Mouse (Mus musculus) embryonic facial prominence, embryonic 15.5 days (tissue): ENCODE measurements around the gene Ndufaf2. TPM values are rescaled to one million over a fixed set of nuclear protein-coding genes. Genes with fewer than 3 reads are reported as not detected.
A peak's percentile ranks its signal among the peaks of the same experiment; 100 is the strongest.

Experiments
- ATAC-seq: fragments of 200-750 bp; cut with Nextera tagmentation; 2 replicates; pipeline ENCODE4 v1.8.0; 2017; ENCODE audit warnings: low read depth, moderate TSS enrichment; ENCODE audit not compliant: insufficient number of reproducible peaks, low FRiP score, low TSS enrichment
- H3K27ac ChIP-seq: fragments of 300-500 bp; sonication (generic); replicated peaks from 2 replicates; pipeline ENCODE4 v1.5.1; 2015; ENCODE audit warnings: mild to moderate bottlenecking, inconsistent platforms
- H3K27me3 ChIP-seq: fragments of 300-500 bp; sonication (generic); 2 replicates; pipeline ENCODE4 v1.6.1; 2015; ENCODE audit warnings: inconsistent platforms
- H3K36me3 ChIP-seq: fragments of 300-500 bp; sonication (generic); 2 replicates; pipeline ENCODE4 v1.6.1; 2015; ENCODE audit warnings: mild to moderate bottlenecking, inconsistent platforms
- H3K4me1 ChIP-seq: fragments of 300-500 bp; sonication (generic); 2 replicates; pipeline ENCODE4 v1.6.1; 2015; ENCODE audit warnings: inconsistent platforms
- H3K4me2 ChIP-seq: fragments of 300-500 bp; sonication (generic); replicated peaks from 2 replicates; pipeline ENCODE4 v1.6.1; 2015; ENCODE audit warnings: mild to moderate bottlenecking, inconsistent platforms
- H3K4me3 ChIP-seq: fragments of 300-500 bp; sonication (generic); replicated peaks from 2 replicates; pipeline ENCODE4 v1.5.1; 2015; ENCODE audit warnings: mild to moderate bottlenecking, inconsistent platforms
- H3K9ac ChIP-seq: fragments of 300-500 bp; sonication (generic); 2 replicates; pipeline ENCODE4 v1.6.1; 2015; ENCODE audit warnings: inconsistent platforms
- H3K9me3 ChIP-seq: fragments of 300-500 bp; sonication (generic); replicated peaks from 2 replicates; pipeline ENCODE4 v1.6.1; 2016; ENCODE audit warnings: inconsistent platforms
- WGBS: fragments of 180-500 bp; shearing (Covaris S2); methylation state at CpG from one replicate; pipeline ENCODE4 v1.1.7; 2015; 5-methylcytosine and 5-hydroxymethylcytosine counted together
- polyA plus RNA-seq: library from polyadenylated mRNA; unstranded; fragments of >200 nt; fragmentation: Nextera tagmentation; extraction: Ambion mirVana; gene quantifications from 2 replicates; pipeline ENCODE4 v1.2.1, GENCODE M21; 2015

Gene Ndufaf2
- polyA plus RNA-seq, 1 experiment from 2014 or later: 59.2 TPM

GRCm38 (mm10) chr13:108084086-108084485, 74.3 kb downstream of the Ndufaf2 start:
- ATAC-seq: peak; percentile 43; the same call in 1 of the 2 replicates
- Histone ChIP-seq H3K9ac (no peak overlapping the region), H3K4me2 (no peak overlapping the region), H3K4me3 (no peak overlapping the region), H3K36me3 (no peaks in the 10 kb centered on the region), H3K9me3 (no peaks in the 10 kb centered on the region), H3K27ac (no peak overlapping the region), H3K27me3 (no peaks in the 10 kb centered on the region), H3K4me1 (no peaks in the 10 kb centered on the region)
- 78% methylated on average over 4 of the region's 4 CpGs for WGBS

- no peak for ATAC-seq
- H3K4me3 ChIP-seq: no peak overlapping the region
- H3K4me2 ChIP-seq: no peak overlapping the region
- H3K27me3 ChIP-seq: no peaks in the 10 kb centered on the region
- no peak overlapping the region for H3K9ac ChIP-seq
- no peaks in the 10 kb centered on the region for H3K9me3 ChIP-seq
- 77% methylated on average over 4 of the region's 4 CpGs for WGBS
- H3K27ac ChIP-seq: no peak overlapping the region
- no peaks in the 10 kb centered on the region for H3K36me3 ChIP-seq
- H3K4me1 ChIP-seq: no peaks in the 10 kb centered on the region
Observed at GRCm38 (mm10) chr13:108077901-108078300, 80.5 kb downstream of the Ndufaf2 start.

- no peak for ATAC-seq
- H3K36me3 ChIP-seq: no peaks in the 10 kb centered on the region
- no peak overlapping the region for H3K4me2 ChIP-seq
- H3K4me1 ChIP-seq: no peaks in the 10 kb centered on the region
- H3K4me3 ChIP-seq: no peak overlapping the region
- H3K9ac ChIP-seq: no peak overlapping the region
- H3K9me3 ChIP-seq: no peaks in the 10 kb centered on the region
- H3K27me3 ChIP-seq: no peaks in the 10 kb centered on the region
- WGBS: 70% methylated on average over 6 of the region's 6 CpGs
- no peak overlapping the region for H3K27ac ChIP-seq
Observed at GRCm38 (mm10) chr13:108077476-108077875, 80.9 kb downstream of the Ndufaf2 start.

GRCm38 (mm10) chr13:108070171-108070570, 88.3 kb downstream of the Ndufaf2 start:
- Histone ChIP-seq H3K9ac (no peak overlapping the region), H3K27me3 (no peaks in the 10 kb centered on the region), H3K9me3 (no peaks in the 10 kb centered on the region), H3K27ac (no peak overlapping the region), H3K4me1 (no peaks in the 10 kb centered on the region), H3K36me3 (no peaks in the 10 kb centered on the region), H3K4me2 (no peak overlapping the region), H3K4me3 (no peak overlapping the region)
- ATAC-seq: no peak
- WGBS: 95% methylated on average over 10 of the region's 10 CpGs

- no peak for ATAC-seq
- 69% methylated on average over 4 of the region's 4 CpGs for WGBS
- no peak overlapping the region for H3K4me2 ChIP-seq
- H3K27me3 ChIP-seq: no peaks in the 10 kb centered on the region
- H3K4me1 ChIP-seq: no peaks in the 10 kb centered on the region
- no peaks in the 10 kb centered on the region for H3K36me3 ChIP-seq
- no peaks in the 10 kb centered on the region for H3K9me3 ChIP-seq
- no peak overlapping the region for H3K4me3 ChIP-seq
- H3K27ac ChIP-seq: no peak overlapping the region
- H3K9ac ChIP-seq: no peak overlapping the region
Observed at GRCm38 (mm10) chr13:108069151-108069550, 89.3 kb downstream of the Ndufaf2 start.

GRCm38 (mm10) chr13:108066021-108066420, 92.4 kb downstream of the Ndufaf2 start:
- H3K36me3 ChIP-seq: no peaks in the 10 kb centered on the region
- ATAC-seq: no peak
- no peaks in the 10 kb centered on the region for H3K27me3 ChIP-seq
- no peaks in the 10 kb centered on the region for H3K4me1 ChIP-seq
- no peaks in the 10 kb centered on the region for H3K9me3 ChIP-seq
- 98% methylated on average over 2 of the region's 2 CpGs for WGBS
- H3K4me2 ChIP-seq: no peak overlapping the region
- H3K27ac ChIP-seq: no peak overlapping the region
- H3K9ac ChIP-seq: no peak overlapping the region
- no peak overlapping the region for H3K4me3 ChIP-seq

GRCm38 (mm10) chr13:108064331-108064730, 94.1 kb downstream of the Ndufaf2 start:
- no peak overlapping the region for H3K4me3 ChIP-seq
- no peaks in the 10 kb centered on the region for H3K36me3 ChIP-seq
- H3K27me3 ChIP-seq: no peaks in the 10 kb centered on the region
- ATAC-seq: no peak
- no peak overlapping the region for H3K4me2 ChIP-seq
- H3K9ac ChIP-seq: no peak overlapping the region
- H3K9me3 ChIP-seq: no peaks in the 10 kb centered on the region
- WGBS: 82% methylated on average over 6 of the region's 6 CpGs
- no peaks in the 10 kb centered on the region for H3K4me1 ChIP-seq
- H3K27ac ChIP-seq: no peak overlapping the region

GRCm38 (mm10) chr13:108063374-108064134, 94.9 kb downstream of the Ndufaf2 start:
- 77% methylated on average over 11 of the region's 11 CpGs for WGBS

GRCm38 (mm10) chr13:108062900-108063299, 95.5 kb downstream of the Ndufaf2 start:
- H3K9me3 ChIP-seq: no peaks in the 10 kb centered on the region
- WGBS: 69% methylated on average over 5 of the region's 5 CpGs
- ATAC-seq: no peak

More at GRCm38 (mm10) chr13:108063374-108064134, 94.9 kb downstream of the Ndufaf2 start:
- Histone ChIP-seq H3K9me3 (no peaks in the 10 kb centered on the region), H3K9ac (no peak overlapping the region), H3K27ac (no peak overlapping the region), H3K4me1 (no peaks in the 10 kb centered on the region), H3K4me2 (no peak overlapping the region), H3K4me3 (no peak overlapping the region), H3K27me3 (no peaks in the 10 kb centered on the region), H3K36me3 (no peaks in the 10 kb centered on the region)
- ATAC-seq: no peak

GRCm38 (mm10) chr13:108060936-108061578, 97.4 kb downstream of the Ndufaf2 start:
- 56% methylated on average over 8 of the region's 8 CpGs for WGBS
- no peaks in the 10 kb centered on the region for H3K9me3 ChIP-seq
- no peaks in the 10 kb centered on the region for H3K4me1 ChIP-seq
- no peak overlapping the region for H3K4me2 ChIP-seq
- no peaks in the 10 kb centered on the region for H3K36me3 ChIP-seq
- H3K4me3 ChIP-seq: no peak overlapping the region
- no peak overlapping the region for H3K27ac ChIP-seq
- ATAC-seq: no peak
- H3K9ac ChIP-seq: no peak overlapping the region
- no peaks in the 10 kb centered on the region for H3K27me3 ChIP-seq

More at GRCm38 (mm10) chr13:108062900-108063299, 95.5 kb downstream of the Ndufaf2 start:
- H3K27me3 ChIP-seq: no peaks in the 10 kb centered on the region
- no peak overlapping the region for H3K4me3 ChIP-seq
- no peak overlapping the region for H3K4me2 ChIP-seq
- no peaks in the 10 kb centered on the region for H3K4me1 ChIP-seq
- no peaks in the 10 kb centered on the region for H3K36me3 ChIP-seq
- no peak overlapping the region for H3K27ac ChIP-seq
- no peak overlapping the region for H3K9ac ChIP-seq

- H3K4me1 ChIP-seq: no peaks in the 10 kb centered on the region
- H3K27ac ChIP-seq: no peak overlapping the region
- ATAC-seq: no peak
Observed at GRCm38 (mm10) chr13:108060286-108060885, 98.0 kb downstream of the Ndufaf2 start.

More at GRCm38 (mm10) chr13:108060286-108060885, 98.0 kb downstream of the Ndufaf2 start:
- Histone ChIP-seq H3K36me3 (no peaks in the 10 kb centered on the region), H3K9me3 (no peaks in the 10 kb centered on the region), H3K27me3 (no peaks in the 10 kb centered on the region), H3K4me3 (no peak overlapping the region), H3K4me2 (no peak overlapping the region), H3K9ac (no peak overlapping the region)
- 22% methylated on average over 7 of the region's 7 CpGs for WGBS
